Mouse (Mus musculus) heart, embryonic 16.5 days (tissue): Measurements from ENCODE around the gene Eps8l3. TPM values are rescaled to one million over a fixed set of nuclear protein-coding genes. Genes with fewer than 3 reads are reported as not detected.

Experiments
- ATAC-seq: fragments of 200-750 bp; cut with Nextera tagmentation; replicated peaks from 2 replicates; pipeline ENCODE4 v1.8.0; 2017; ENCODE audit warnings: moderate number of reproducible peaks; ENCODE audit not compliant: insufficient read depth, low FRiP score; ENCODE audit errors: extremely low read depth
- H3K27ac ChIP-seq: fragments of 300-500 bp; sonication (generic); 2 replicates; pipeline ENCODE4 v1.5.1; 2014; ENCODE audit warnings: mild to moderate bottlenecking, low read length, control low read depth, moderate library complexity
- H3K27me3 ChIP-seq: fragments of 300-500 bp; sonication (generic); 2 replicates; pipeline ENCODE4 v1.6.1; 2014; ENCODE audit warnings: low read length, mixed read lengths; ENCODE audit not compliant: control insufficient read depth, insufficient read depth
- H3K36me3 ChIP-seq: fragments of 300-500 bp; sonication (generic); 2 replicates; pipeline ENCODE4 v1.6.1; 2014; ENCODE audit not compliant: control insufficient read depth, insufficient read depth
- H3K4me1 ChIP-seq: fragments of 300-500 bp; sonication (generic); 2 replicates; pipeline ENCODE4 v1.6.1; 2014; ENCODE audit warnings: low read length, mixed read lengths; ENCODE audit not compliant: control insufficient read depth, insufficient read depth
- H3K4me2 ChIP-seq: fragments of 300-500 bp; sonication (generic); 2 replicates; pipeline ENCODE4 v1.6.1; 2014; ENCODE audit warnings: low read depth, mild to moderate bottlenecking, control low read depth, low read length
- H3K4me3 ChIP-seq: fragments of 300-500 bp; sonication (generic); 2 replicates; pipeline ENCODE4 v1.5.1; 2014; ENCODE audit warnings: mild to moderate bottlenecking, control low read depth, low read length
- H3K9ac ChIP-seq: fragments of 300-500 bp; sonication (generic); 2 replicates; pipeline ENCODE4 v1.6.1; 2014; ENCODE audit warnings: low read length, control low read depth
- H3K9me3 ChIP-seq: fragments of 300-500 bp; sonication (generic); replicated peaks from 2 replicates; pipeline ENCODE4 v1.6.1; 2016; ENCODE audit warnings: low read length; ENCODE audit not compliant: control insufficient read depth
- WGBS: fragments of 180-500 bp; shearing (Covaris S2); extraction: QIAGEN DNeasy Blood & Tissue Kit; methylation state at CpG from one replicate; pipeline ENCODE4 v1.1.7; 2014; 5-methylcytosine and 5-hydroxymethylcytosine counted together
- polyA plus RNA-seq: library from polyadenylated mRNA; unstranded; fragments of >200 nt; fragmentation: Nextera tagmentation; extraction: Ambion mirVana; gene quantifications from 2 replicates; pipeline ENCODE4 v1.2.1, GENCODE M21; 2015

Eps8l3 gene
- polyA plus RNA-seq, 1 experiment from 2014 or later, result 0.64 TPM

DNA sequence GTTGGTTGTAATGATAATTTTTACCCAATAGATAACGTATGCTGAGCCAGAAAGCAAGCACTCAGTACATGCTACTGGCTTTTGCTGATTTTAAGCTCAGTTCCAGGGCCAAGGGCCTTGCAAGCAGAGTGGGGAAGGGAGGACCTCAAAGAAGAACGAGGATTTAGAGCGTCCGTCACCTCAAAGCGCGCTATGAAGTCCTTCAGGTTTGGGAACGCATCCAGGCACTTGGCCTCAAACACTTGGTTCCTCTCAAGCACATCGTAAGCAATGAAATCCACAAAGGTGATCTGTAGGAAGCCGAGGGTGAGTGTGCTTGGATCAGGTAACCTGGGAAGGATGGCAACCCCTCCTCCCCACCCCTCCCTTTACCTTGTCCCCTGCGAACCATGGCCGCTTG is 51.7 kb downstream of the Eps8l3 start:
- Histone ChIP-seq H3K4me2 (no peak overlapping the region), H3K4me1 (peaks cover 6% of the 10 kb centered on the region), H3K9me3 (no peaks in the 10 kb centered on the region), H3K9ac (no peak overlapping the region), H3K36me3 (no peaks in the 10 kb centered on the region), H3K27me3 (no peaks in the 10 kb centered on the region), H3K4me3 (no peak overlapping the region), H3K27ac (no peak overlapping the region)
- ATAC-seq, result no peak
- 72% methylated on average over 11 of the region's 11 CpGs for WGBS

DNA sequence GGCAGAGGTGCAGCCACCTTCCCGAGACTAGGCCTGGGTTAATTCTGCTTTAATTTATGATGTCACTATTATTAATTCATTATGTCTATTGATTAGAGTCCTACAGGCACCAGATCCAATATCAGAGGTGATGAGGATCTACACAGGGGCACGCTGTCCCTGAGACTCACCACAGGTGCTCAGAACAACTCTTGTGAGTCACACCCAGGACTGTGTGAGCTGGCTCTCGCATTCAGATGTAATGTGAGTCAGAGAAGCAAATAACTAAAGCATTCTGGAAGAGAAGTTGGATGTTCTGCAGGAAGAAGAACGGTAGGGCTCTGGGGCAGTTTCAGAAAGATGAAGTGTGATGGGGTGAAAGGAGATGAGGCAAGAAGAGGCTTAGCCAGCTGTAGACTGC is 52.2 kb downstream of the Eps8l3 start:
- Histone ChIP-seq H3K4me3 (no peak overlapping the region), H3K4me1 (peaks cover 6% of the 10 kb centered on the region), H3K9me3 (no peaks in the 10 kb centered on the region), H3K36me3 (no peaks in the 10 kb centered on the region), H3K9ac (no peak overlapping the region), H3K27me3 (no peaks in the 10 kb centered on the region), H3K27ac (no peak overlapping the region), H3K4me2 (no peak overlapping the region)
- no peak for ATAC-seq
- WGBS, result 81% methylated on average over 4 of the region's 4 CpGs

DNA sequence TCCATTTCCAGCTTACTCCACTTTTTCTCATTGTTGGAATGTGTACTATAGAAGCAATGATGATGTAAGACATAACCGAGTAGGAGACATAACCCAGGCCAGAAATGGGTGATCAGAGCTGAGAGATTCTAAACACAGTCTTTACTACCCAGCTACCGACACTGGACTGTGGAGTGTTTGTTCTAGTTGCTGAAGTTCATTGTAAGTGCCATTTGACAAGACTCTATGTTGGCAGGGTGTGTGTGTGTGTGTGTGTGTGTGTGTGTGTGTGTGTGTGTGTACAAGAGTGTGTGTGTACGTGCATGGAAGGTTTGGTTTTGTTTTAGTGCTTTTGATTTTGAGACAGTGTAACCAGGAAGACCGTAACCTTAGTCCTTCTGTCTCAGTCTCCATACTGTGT is 52.7 kb downstream of the Eps8l3 start:
- no peak overlapping the region for H3K4me2 ChIP-seq
- H3K9ac ChIP-seq, result no peak overlapping the region
- no peaks in the 10 kb centered on the region for H3K27me3 ChIP-seq
- H3K36me3 ChIP-seq, result no peaks in the 10 kb centered on the region
- no peak overlapping the region for H3K27ac ChIP-seq
- ATAC-seq, result no peak
- no peak overlapping the region for H3K4me3 ChIP-seq
- no peaks in the 10 kb centered on the region for H3K9me3 ChIP-seq
- 74% methylated on average over 4 of the region's 4 CpGs for WGBS
- H3K4me1 ChIP-seq, result peaks cover 6% of the 10 kb centered on the region

DNA sequence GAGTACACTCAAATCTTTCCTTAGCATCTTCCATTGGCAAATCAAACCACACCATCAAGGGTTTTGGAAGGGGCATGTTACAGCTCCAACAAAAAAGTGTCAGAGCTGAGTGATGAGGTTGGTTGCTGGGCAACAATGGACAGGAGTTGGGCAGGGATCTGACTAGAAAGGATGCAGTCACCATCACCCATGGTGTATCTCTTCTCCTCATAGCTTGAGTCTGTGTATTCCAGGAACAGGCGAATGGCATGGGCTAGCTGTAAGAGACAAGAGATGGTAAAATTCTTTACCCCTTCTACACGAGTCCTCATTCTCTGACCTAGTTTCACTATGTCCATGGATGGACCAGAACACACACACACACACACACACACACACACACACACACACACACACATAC is 54.1 kb downstream of the Eps8l3 start:
- Histone ChIP-seq H3K4me3 (peak overlapping the region; percentile 50), H3K27ac (peak overlapping the region; percentile 81), H3K36me3 (no peaks in the 10 kb centered on the region), H3K4me2 (peak overlapping the region; percentile 65), H3K9ac (peak overlapping the region; percentile 34; the same call in 1 of the 2 replicates), H3K9me3 (no peaks in the 10 kb centered on the region), H3K27me3 (no peaks in the 10 kb centered on the region), H3K4me1 (peaks cover 13% of the 10 kb centered on the region)
- ATAC-seq, result no peak
- 61% methylated on average over 2 of the region's 2 CpGs for WGBS

DNA sequence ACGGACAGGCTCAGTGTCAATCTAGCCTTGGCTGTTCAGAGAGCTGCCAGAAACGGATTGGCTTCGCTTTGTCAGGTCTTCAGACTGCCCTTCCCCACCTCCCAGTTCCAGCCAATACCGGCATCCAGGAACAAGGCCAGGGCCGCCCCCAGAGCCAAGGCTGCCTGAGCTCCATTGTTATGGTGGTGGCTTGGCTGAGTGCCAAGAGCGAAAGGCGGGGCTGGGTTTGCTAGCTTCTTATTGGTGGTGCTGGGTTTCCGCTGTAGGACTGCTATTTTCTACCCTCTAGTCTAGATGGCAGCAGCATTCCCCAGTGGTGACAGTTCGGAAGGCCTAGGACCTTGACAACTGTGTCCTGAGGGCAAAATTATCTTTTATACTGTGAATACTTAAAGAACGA is 54.6 kb downstream of the Eps8l3 start, which contains the start of gene Gstm7:
TSS of gene Gstm7 (minus strand) at position 148 of the 400 bp plus-strand sequence.
- Histone ChIP-seq H3K4me3 (peak within 1 kb of the TSS; percentile 50), H3K4me2 (peak within 1 kb of the TSS; percentile 65), H3K27ac (peak within 1 kb of the TSS; percentile 81), H3K9ac (peak within 1 kb of the TSS; percentile 34; the same call in 1 of the 2 replicates), H3K4me1 (peaks cover 13% of the 10 kb centered on the region), H3K36me3 (no peaks in the 10 kb centered on the region), H3K27me3 (no peaks in the 10 kb centered on the region), H3K9me3 (no peaks in the 10 kb centered on the region)
- WGBS, result 2% methylated on average over 10 of the region's 10 CpGs
- ATAC-seq, result peak; percentile 98

DNA sequence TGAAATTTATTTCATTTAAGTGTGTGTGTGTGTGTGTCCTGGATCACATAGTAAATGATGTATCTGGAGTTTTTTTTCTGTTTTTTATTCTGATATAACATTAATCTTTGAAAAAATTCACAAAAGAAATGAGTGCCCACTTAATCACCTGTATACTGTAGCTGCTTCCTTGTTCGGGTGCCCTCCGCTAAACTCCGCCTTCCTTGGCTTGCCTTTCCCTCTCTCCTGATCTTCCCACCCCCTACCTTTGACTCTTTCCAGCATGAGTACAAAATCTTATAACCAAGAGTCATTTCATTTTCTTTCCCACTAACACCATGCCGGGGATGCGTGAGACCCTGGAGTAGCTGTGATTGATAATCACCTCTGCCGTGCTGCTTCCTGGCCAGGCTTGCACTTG is 55.1 kb downstream of the Eps8l3 start:
- peak overlapping the region; percentile 65 for H3K27ac ChIP-seq
- no peak for ATAC-seq
- H3K36me3 ChIP-seq, result no peaks in the 10 kb centered on the region
- no peak overlapping the region for H3K9ac ChIP-seq
- H3K27me3 ChIP-seq, result no peaks in the 10 kb centered on the region
- no peak overlapping the region for H3K4me3 ChIP-seq
- H3K4me2 ChIP-seq, result no peak overlapping the region
- H3K9me3 ChIP-seq, result no peaks in the 10 kb centered on the region
- peaks cover 13% of the 10 kb centered on the region for H3K4me1 ChIP-seq
- WGBS, result 59% methylated on average over 6 of the region's 6 CpGs

GRCm38 (mm10) chr3:107935268-107935667 is 58.2 kb downstream of the Eps8l3 start:
- Histone ChIP-seq H3K9ac (no peak overlapping the region), H3K36me3 (no peaks in the 10 kb centered on the region), H3K4me3 (no peak overlapping the region), H3K27me3 (no peaks in the 10 kb centered on the region), H3K4me1 (peaks cover 16% of the 10 kb centered on the region), H3K27ac (no peak overlapping the region), H3K4me2 (no peak overlapping the region), H3K9me3 (no peaks in the 10 kb centered on the region)
- 48% methylated on average over 3 of the region's 3 CpGs for WGBS
- no peak for ATAC-seq

GRCm38 (mm10) chr3:107935888-107936287 is 58.9 kb downstream of the Eps8l3 start:
- Histone ChIP-seq H3K9me3 (no peaks in the 10 kb centered on the region), H3K4me1 (peaks cover 20% of the 10 kb centered on the region), H3K27me3 (no peaks in the 10 kb centered on the region), H3K36me3 (no peaks in the 10 kb centered on the region), H3K9ac (no peak overlapping the region), H3K4me3 (no peak overlapping the region), H3K4me2 (no peak overlapping the region), H3K27ac (no peak overlapping the region)
- no peak for ATAC-seq
- WGBS, result 23% methylated on average over 3 of the region's 3 CpGs

DNA sequence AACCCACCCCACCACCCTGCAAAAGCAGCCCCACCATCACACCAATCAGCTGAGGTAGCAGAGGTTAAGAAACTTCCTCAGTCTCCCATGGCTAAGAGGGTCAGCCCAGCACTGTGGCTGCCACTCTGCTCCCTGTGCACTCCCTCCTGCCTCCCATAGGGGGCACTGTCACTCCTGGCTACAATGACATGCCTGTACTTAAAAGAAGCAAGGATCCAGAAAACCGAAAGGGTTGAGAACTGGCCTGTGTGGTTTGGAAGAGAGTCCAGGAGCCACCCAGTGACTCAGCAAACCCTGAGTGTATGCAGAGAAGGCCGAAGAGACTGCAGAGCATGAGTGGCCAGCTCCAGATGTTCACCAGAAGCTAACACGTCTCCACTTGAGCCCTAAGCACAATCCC is 62.4 kb downstream of the Eps8l3 start:
- Histone ChIP-seq H3K4me1 (peaks cover 17% of the 10 kb centered on the region), H3K4me3 (no peak overlapping the region), H3K27ac (no peak overlapping the region), H3K4me2 (no peak overlapping the region), H3K9me3 (no peaks in the 10 kb centered on the region), H3K36me3 (no peaks in the 10 kb centered on the region), H3K9ac (no peak overlapping the region), H3K27me3 (0 out of 2 replicates have a peak, but pooled peaks cover 3% of the 10 kb centered on the region)
- peak; percentile 49; the same call in 1 of the 2 replicates for ATAC-seq
- WGBS, result 53% methylated on average over 3 of the region's 3 CpGs
